Mouse (Mus musculus) stomach, embryonic 16.5 days (tissue): ENCODE results near the gene Hsd11b2. TPM values are rescaled to one million over a fixed set of nuclear protein-coding genes. Genes with fewer than 3 reads are reported as not detected.
A peak's percentile ranks its signal among the peaks of the same experiment; 100 is the strongest.
"Not testable (repeated sequence)": the region's sequence is repeated elsewhere in the genome, so short reads cannot be mapped to it uniquely, and the experiment has no call there.

Source experiments
- ATAC-seq: fragments of 200-750 bp; cut with Nextera tagmentation; 2 replicates; pipeline ENCODE4 v1.8.0; 2017; ENCODE audit warnings: moderate number of reproducible peaks, moderate TSS enrichment; ENCODE audit not compliant: insufficient read depth, low FRiP score
- H3K27ac ChIP-seq: fragments of 300-500 bp; sonication (generic); 2 replicates; pipeline ENCODE4 v1.5.1; 2014; ENCODE audit warnings: low read length
- H3K27me3 ChIP-seq: fragments of 300-500 bp; sonication (generic); 2 replicates; pipeline ENCODE4 v1.6.1; 2014; ENCODE audit warnings: low read length, control low read depth, mixed read lengths; ENCODE audit not compliant: control insufficient read depth, insufficient read depth
- H3K36me3 ChIP-seq: fragments of 300-500 bp; sonication (generic); 2 replicates; pipeline ENCODE4 v1.6.1; 2014; ENCODE audit warnings: low read length; ENCODE audit not compliant: control insufficient read depth, insufficient read depth
- H3K4me1 ChIP-seq: fragments of 300-500 bp; sonication (generic); 2 replicates; pipeline ENCODE4 v1.6.1; 2014; ENCODE audit warnings: low read length, control low read depth, mixed read lengths; ENCODE audit not compliant: control insufficient read depth, insufficient read depth
- H3K4me2 ChIP-seq: fragments of 300-500 bp; sonication (generic); 2 replicates; pipeline ENCODE4 v1.6.1; 2014; ENCODE audit warnings: low read depth, low read length, mixed read lengths
- H3K4me3 ChIP-seq: fragments of 300-500 bp; sonication (generic); replicated peaks from 2 replicates; pipeline ENCODE4 v1.5.1; 2014; ENCODE audit warnings: mild to moderate bottlenecking, low read length
- H3K9ac ChIP-seq: fragments of 300-500 bp; sonication (generic); 2 replicates; pipeline ENCODE4 v1.6.1; 2014; ENCODE audit warnings: low read length
- H3K9me3 ChIP-seq: fragments of 300-500 bp; sonication (generic); replicated peaks from 2 replicates; pipeline ENCODE4 v1.6.1; 2016; ENCODE audit warnings: low read length, control low read depth; ENCODE audit not compliant: control insufficient read depth
- WGBS: fragments of 180-500 bp; shearing (Covaris S2); extraction: QIAGEN DNeasy Blood & Tissue Kit; methylation state at CpG from one replicate; pipeline ENCODE4 v1.1.7; 2014; 5-methylcytosine and 5-hydroxymethylcytosine counted together
- polyA plus RNA-seq: library from polyadenylated mRNA; unstranded; fragments of >200 nt; fragmentation: Nextera tagmentation; extraction: Ambion mirVana; gene quantifications from 2 replicates; pipeline ENCODE4 v1.2.1, GENCODE M21; 2015

The Hsd11b2 gene
- polyA plus RNA-seq, 1 experiment from 2014 or later: 2.5 TPM

DNA sequence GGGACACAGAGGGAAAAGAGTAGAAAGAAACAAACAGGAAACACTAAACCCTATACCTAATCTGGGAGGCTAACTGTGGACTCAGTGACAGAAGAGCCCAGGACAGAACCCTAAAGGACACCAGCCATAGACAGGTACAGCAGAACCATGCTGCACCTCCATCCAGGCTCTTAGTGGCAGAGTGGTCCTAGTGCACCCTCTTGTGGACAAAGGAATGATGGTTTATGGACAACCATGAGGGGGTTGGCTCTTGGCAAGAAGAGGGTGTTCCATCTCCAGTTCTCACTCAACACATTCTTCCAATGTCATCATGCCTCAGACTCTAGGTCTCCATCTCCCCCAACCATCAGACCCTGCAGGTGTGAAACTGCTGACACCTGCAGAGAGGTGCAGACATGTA is 35.5 kb downstream of the Hsd11b2 start:
- no peak overlapping the region for H3K9ac ChIP-seq
- H3K4me2 ChIP-seq: no peak overlapping the region
- H3K36me3 ChIP-seq: no peaks in the 10 kb centered on the region
- H3K27ac ChIP-seq: no peak overlapping the region
- peak; percentile 71 for ATAC-seq
- no peaks in the 10 kb centered on the region for H3K9me3 ChIP-seq
- H3K27me3 ChIP-seq: no peaks in the 10 kb centered on the region
- H3K4me3 ChIP-seq: no peak overlapping the region
- H3K4me1 ChIP-seq: no peaks in the 10 kb centered on the region

DNA sequence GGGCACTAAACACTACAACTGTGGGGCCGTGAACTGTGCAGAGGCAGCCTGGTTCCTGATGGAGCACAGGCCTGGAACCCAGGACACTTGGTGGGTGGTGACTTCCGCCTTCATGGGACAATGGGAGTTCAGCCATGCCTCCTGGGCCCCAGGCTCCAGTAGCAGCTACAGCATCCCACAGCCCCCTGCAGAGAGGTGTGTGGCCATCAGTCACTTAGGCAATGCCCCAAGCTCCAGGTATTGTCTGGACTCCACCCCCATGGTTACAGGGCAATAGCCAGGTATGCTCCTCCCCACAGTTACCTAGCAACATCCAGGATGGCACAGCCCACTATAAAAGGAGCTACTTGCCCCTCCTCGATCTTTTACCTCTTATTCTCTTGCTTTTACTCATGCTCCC is 36.7 kb downstream of the Hsd11b2 start:
- H3K36me3 ChIP-seq: no peaks in the 10 kb centered on the region
- no peaks in the 10 kb centered on the region for H3K9me3 ChIP-seq
- H3K9ac ChIP-seq: no peak overlapping the region
- H3K4me2 ChIP-seq: no peak overlapping the region
- H3K4me3 ChIP-seq: no peak overlapping the region
- 72% methylated on average over 3 of the region's 3 CpGs for WGBS
- no peak for ATAC-seq
- H3K27me3 ChIP-seq: no peaks in the 10 kb centered on the region
- no peaks in the 10 kb centered on the region for H3K4me1 ChIP-seq
- no peak overlapping the region for H3K27ac ChIP-seq

DNA sequence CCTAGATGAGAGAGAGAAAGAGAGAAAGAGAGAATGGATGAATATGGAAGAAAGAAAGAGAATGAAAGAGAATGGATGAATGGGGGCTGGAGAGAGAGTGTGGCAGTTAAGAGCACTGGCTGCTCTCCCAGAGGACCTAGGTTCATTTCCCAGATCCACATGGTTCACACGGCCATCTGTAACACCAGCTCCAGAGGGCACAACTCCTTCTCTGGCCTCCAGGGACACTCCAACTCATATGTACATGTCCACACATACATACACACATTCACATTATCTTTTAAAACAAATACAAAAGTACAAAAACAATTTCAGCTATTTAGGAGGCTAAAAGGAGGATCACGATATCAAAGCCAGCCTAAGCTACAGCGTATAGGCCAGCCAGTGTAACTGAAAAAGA is 44.3 kb downstream of the Hsd11b2 start:
- Histone ChIP-seq H3K36me3 (no peaks in the 10 kb centered on the region), H3K27me3 (no peaks in the 10 kb centered on the region), H3K4me1 (peaks cover 15% of the 10 kb centered on the region), H3K4me2 (no peak overlapping the region), H3K9ac (no peak overlapping the region), H3K4me3 (no peak overlapping the region), H3K27ac (no peak overlapping the region), H3K9me3 (no peaks in the 10 kb centered on the region)
- ATAC-seq: no peak
- WGBS: 81% methylated on average over 3 of the region's 3 CpGs

DNA sequence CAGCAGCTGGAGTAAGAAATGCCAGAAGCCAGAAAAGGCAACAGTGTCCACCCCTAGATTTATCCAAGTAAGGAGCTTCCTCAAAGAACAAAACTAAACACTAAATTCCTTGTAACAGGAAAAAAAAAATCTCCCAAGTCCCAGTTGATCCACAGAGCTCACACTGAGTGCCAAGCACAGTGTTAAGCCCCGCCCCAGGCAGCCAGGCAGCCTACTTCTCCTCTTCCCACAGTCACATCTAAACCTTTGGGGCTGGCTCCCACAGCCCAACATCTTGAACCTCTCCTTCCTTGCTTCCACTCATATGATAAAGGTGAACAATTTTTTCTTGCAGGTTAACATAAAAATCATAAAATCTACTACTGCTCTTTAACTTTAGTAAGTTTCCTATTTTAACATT is 45.3 kb downstream of the Hsd11b2 start:
- no peak for ATAC-seq
- no peak overlapping the region for H3K9ac ChIP-seq
- H3K4me1 ChIP-seq: peaks cover 15% of the 10 kb centered on the region
- no peaks in the 10 kb centered on the region for H3K27me3 ChIP-seq
- H3K9me3 ChIP-seq: no peaks in the 10 kb centered on the region
- no peak overlapping the region for H3K4me3 ChIP-seq
- H3K4me2 ChIP-seq: no peak overlapping the region
- 73% methylated on average over 1 of the region's 1 CpGs for WGBS
- no peak overlapping the region; the same call in 1 of the 2 replicates for H3K27ac ChIP-seq
- no peaks in the 10 kb centered on the region for H3K36me3 ChIP-seq

DNA sequence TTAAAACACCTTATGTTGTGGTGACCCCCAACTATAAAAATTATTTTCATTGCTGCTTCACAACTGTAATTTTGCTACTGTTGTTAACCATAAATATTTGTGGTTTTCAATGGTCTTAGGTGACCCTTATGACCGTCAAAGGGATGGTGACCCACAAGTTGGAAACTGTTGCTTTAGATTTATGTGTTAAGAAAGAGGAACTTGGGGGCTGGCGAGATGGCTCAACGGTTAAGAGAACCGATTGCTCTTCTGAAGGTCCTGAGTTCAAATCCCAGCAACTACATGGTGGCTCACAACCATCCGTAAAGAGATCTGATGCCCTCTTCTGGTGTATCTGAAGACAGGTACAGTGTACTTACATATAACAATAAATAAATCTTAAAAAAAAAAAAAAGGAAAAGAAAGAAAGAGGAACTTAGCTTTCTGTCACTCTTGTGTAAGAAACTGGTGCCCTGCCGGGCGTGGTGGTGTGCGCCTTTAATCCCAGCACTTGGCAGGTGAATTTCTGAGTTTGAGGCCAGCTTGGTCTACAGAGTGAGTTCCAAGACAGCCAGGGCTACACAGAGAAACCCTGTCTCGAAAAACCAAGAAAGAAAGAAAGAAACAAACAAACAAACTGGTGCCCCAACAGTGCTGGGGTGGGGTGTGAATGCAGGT is 46.1 kb downstream of the Hsd11b2 start:
- H3K27ac ChIP-seq: peak overlapping the region; percentile 72
- not testable (repeated sequence) for H3K36me3 ChIP-seq, H3K9me3 ChIP-seq, ATAC-seq, H3K27me3 ChIP-seq
- peaks cover 15% of the 10 kb centered on the region for H3K4me1 ChIP-seq
- 75% methylated on average over 9 of the region's 9 CpGs for WGBS
- H3K9ac ChIP-seq: peak overlapping the region; percentile 93
- H3K4me2 ChIP-seq: peak overlapping the region; percentile 87
- peak overlapping the region; percentile 80 for H3K4me3 ChIP-seq

DNA sequence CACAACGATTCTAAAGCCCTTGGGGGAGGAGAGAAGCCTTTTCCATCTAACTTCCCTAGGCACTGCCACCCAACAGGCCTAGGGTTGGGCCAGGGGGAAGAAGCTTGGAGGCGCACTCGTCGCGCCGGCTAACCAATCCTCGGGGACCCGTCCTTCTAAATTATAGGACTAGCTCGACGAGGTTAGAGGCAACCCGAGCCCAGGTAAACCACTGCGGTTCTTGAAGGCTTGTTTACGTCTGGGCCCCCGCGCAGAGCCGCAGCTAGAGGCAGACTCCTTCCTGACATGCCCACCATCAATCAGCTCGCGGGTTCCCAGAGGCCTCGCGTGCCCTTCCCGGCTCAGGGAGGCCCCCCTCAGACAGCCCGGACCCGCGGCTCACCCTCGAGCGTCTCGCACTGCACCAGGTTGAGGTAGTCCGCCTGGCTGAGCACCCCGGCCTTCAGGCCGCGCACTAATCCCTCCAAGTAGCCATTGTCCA is 46.9 kb downstream of the Hsd11b2 start:
- peaks cover 15% of the 10 kb centered on the region for H3K4me1 ChIP-seq
- peak overlapping the region; percentile 72 for H3K27ac ChIP-seq

DNA sequence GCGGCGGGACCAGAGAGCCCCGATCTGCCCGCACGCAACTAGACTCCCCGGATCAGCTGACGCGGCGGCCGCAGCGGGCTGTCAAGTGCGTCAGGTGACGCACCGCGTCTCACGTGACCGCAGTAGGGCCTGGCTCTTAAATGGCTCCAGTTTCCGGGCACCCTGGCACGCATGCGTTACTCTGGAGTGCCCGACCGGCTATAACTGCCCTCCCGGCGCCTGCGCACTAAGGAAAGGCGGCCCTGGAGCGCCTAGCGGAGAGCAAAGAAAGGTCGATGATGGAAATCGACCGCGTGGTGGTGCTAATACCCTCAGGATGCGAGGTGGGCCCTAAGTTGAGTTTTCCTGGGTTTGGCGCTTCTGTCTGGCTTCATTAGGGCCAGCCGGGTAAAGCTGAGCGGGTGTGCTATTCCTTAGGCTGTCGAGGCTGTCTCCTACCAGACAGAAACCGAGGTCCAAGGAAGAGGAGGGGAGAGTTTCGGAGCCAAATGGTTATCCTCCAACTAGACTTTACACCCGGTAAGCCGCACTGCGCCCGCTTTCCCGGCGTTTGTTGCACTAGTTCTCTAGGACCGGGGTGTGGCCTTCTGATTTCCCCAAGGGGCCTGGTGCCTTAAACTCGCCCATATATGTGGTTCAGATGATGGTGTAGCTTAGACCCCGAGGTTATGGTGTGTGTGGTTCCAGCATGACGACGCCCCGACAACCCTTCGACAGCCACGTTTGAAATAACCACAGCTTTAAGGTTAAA is 47.6 kb downstream of the Hsd11b2 start, which contains the start of gene Atp6v0d1:
TSS of gene Atp6v0d1 (minus strand) at position 96 of the 751 bp plus-strand sequence.
- H3K4me2 ChIP-seq: peak within 1 kb of the TSS; percentile 87
- no peaks in the 10 kb centered on the region for H3K36me3 ChIP-seq
- 2% methylated on average over 53 of the region's 53 CpGs for WGBS
- ATAC-seq: peak; percentile 98
- H3K27me3 ChIP-seq: no peaks in the 10 kb centered on the region
- H3K4me3 ChIP-seq: peak within 1 kb of the TSS; percentile 80
- peaks cover 15% of the 10 kb centered on the region for H3K4me1 ChIP-seq
- peak within 1 kb of the TSS; percentile 93 for H3K9ac ChIP-seq
- H3K27ac ChIP-seq: peak within 1 kb of the TSS; percentile 72
- no peaks in the 10 kb centered on the region for H3K9me3 ChIP-seq

More for the DNA sequence above, 46.9 kb downstream of the Hsd11b2 start:
- Histone ChIP-seq H3K4me3 (peak overlapping the region; percentile 80), H3K4me2 (peak overlapping the region; percentile 87), H3K27me3 (no peaks in the 10 kb centered on the region), H3K9ac (peak overlapping the region; percentile 93), H3K9me3 (no peaks in the 10 kb centered on the region), H3K36me3 (no peaks in the 10 kb centered on the region)
- ATAC-seq: peak; percentile 71
- WGBS: 0% methylated on average over 31 of the region's 31 CpGs

DNA sequence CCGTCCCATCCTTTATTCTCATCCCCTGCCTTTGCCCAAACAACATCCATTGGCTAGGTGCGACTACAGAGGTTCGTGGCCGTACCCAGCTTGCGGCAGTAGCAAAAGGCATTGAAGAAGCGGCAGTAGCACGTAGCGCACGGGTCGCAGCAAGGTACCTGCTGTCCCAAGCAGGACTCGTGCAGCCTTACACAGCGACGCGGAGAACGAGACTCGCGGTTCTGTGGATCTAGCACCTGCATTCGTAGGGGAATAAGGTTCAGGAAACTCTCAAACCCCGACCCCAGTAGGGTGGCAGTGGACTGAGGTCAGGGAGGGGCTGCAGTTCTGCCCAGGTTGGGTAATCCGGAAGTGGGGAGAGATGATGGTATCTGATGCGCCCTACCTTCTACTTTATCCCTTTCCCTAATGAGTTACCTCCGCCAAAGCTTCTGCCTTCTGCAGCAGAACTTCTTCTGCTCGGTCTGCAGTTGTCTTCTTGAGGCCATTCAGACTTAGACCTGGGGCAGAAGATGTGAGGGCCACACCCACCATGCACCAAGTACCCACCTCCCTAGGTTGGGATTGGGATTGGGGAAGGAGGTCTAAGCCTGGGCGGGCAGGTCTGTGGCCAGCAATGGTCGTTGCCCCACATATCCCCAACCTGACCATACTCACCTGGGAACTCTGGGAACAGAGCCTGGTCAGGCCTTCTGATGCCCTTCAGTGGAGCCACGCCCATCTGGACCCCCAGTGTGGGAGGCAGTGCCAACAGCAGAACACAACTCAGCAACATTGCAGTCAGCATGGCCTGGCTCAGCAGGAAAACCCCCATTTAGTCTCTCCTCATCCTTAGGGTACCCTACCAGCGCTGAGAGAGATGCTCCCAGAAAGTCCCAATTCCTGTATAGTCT is 48.4 kb downstream of the Hsd11b2 start:
- H3K9ac ChIP-seq: peak overlapping the region; percentile 73
- H3K4me3 ChIP-seq: peak overlapping the region; percentile 80
- peak overlapping the region; percentile 83 for H3K4me2 ChIP-seq
- H3K36me3 ChIP-seq: no peaks in the 10 kb centered on the region
- H3K9me3 ChIP-seq: no peaks in the 10 kb centered on the region
- WGBS: 28% methylated on average over 27 of the region's 27 CpGs
- ATAC-seq: no peak
- peaks cover 15% of the 10 kb centered on the region for H3K4me1 ChIP-seq
- H3K27me3 ChIP-seq: no peaks in the 10 kb centered on the region
- no peak overlapping the region for H3K27ac ChIP-seq
